Mouse (Mus musculus) E14TG2a.4 (cell line): ENCODE results near the gene Ankrd13c.

Source experiments
- H3K27me3 ChIP-seq: 2 replicates; pipeline ENCODE4 v1.6.1; 2014; ENCODE audit warnings: low read length, control low read depth; ENCODE audit not compliant: insufficient read depth
- H3K36me3 ChIP-seq: 2 replicates; pipeline ENCODE4 v1.6.1; 2014; ENCODE audit warnings: low read length, control low read depth; ENCODE audit not compliant: insufficient read depth
- H3K4me1 ChIP-seq: replicated peaks from 2 replicates; pipeline ENCODE4 v1.6.1; 2014; ENCODE audit warnings: low read depth, low read length, control low read depth
- H3K4me3 ChIP-seq: replicated peaks from 2 replicates; pipeline ENCODE4 v1.5.1; 2014; ENCODE audit warnings: mild to moderate bottlenecking, low read length
- H3K9me3 ChIP-seq: 2 replicates; pipeline ENCODE4 v1.6.1; 2014; ENCODE audit warnings: low read length, control low read depth
- CTCF ChIP-seq: conservative IDR thresholded peaks from 2 replicates; pipeline ENCODE4 v1.5.1; 2014; ENCODE audit warnings: low read length
- NANOG ChIP-seq: IDR thresholded peaks from 2 replicates; pipeline ENCODE4 v1.6.1; 2014; ENCODE audit warnings: borderline replicate concordance, low read length, mixed read lengths
- POU5F1 ChIP-seq: IDR thresholded peaks from 2 replicates; pipeline ENCODE4 v1.6.1; 2014; ENCODE audit warnings: low read length, borderline replicate concordance

Gene Ankrd13c

GRCm38 (mm10) chr3:157946843-157947358 lies at the start of gene Ankrd13c:
TSS of gene Ankrd13c (plus strand) at chr3:157947239.
- Histone ChIP-seq H3K4me3 (peak within 1 kb of the TSS; percentile 96), H3K4me1 (peaks cover 35% of the 10 kb centered on the region), H3K27me3 (no peaks in the 10 kb centered on the region), H3K9me3 (no peaks in the 10 kb centered on the region), H3K36me3 (peaks cover 18% of the 10 kb centered on the region)
- no peak for TF ChIP-seq POU5F1
- TF ChIP-seq NANOG = no peak
- TF ChIP-seq CTCF = no peak

- TF ChIP-seq CTCF = no peak
- TF ChIP-seq NANOG = no peak
- H3K4me1 ChIP-seq = no peaks in the 10 kb centered on the region
- peaks cover 82% of the 10 kb centered on the region for H3K36me3 ChIP-seq
- no peaks in the 10 kb centered on the region for H3K27me3 ChIP-seq
- no peaks in the 10 kb centered on the region for H3K9me3 ChIP-seq
- no peak overlapping the region for H3K4me3 ChIP-seq
Measured at GRCm38 (mm10) chr3:157897645-157898044, 49.4 kb upstream of the Ankrd13c start.

- H3K9me3 ChIP-seq = no peaks in the 10 kb centered on the region
- H3K27me3 ChIP-seq = no peaks in the 10 kb centered on the region
- no peak overlapping the region for H3K4me3 ChIP-seq
- no peak for TF ChIP-seq NANOG
- peaks cover 90% of the 10 kb centered on the region for H3K36me3 ChIP-seq
- H3K4me1 ChIP-seq = peaks cover 6% of the 10 kb centered on the region
Measured at GRCm38 (mm10) chr3:157899986-157900385, 47.1 kb upstream of the Ankrd13c start.

DNA sequence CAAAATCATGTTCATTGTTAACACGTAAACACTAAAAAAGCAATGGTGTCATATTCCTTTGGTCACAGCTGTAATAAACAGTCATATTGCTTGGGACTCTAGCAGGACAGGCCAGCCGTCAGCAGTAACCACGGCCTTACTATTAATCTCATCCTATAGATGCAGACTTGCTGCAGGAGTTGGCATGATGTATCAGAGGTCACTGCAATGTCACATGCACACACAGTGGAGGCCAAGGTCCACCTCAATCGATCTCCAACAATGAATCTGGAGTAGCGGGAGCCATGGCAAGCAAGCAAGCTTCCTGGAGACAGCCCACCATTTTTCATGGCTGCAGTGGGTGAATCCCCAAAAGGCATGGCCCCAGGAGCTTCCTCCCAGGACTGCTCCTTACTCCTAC lies 45.3 kb upstream of the Ankrd13c start:
- Histone ChIP-seq H3K36me3 (peaks cover 90% of the 10 kb centered on the region), H3K27me3 (no peaks in the 10 kb centered on the region), H3K4me1 (peaks cover 6% of the 10 kb centered on the region), H3K4me3 (no peak overlapping the region), H3K9me3 (no peaks in the 10 kb centered on the region)
- TF ChIP-seq NANOG (no peak), POU5F1 (no peak), CTCF (no peak)

GRCm38 (mm10) chr3:157908166-157908565 lies 38.9 kb upstream of the Ankrd13c start:
- TF ChIP-seq NANOG = no peak
- TF ChIP-seq CTCF = no peak
- TF ChIP-seq POU5F1 = no peak
- no peak overlapping the region for H3K4me3 ChIP-seq
- peaks cover 3% of the 10 kb centered on the region for H3K4me1 ChIP-seq
- H3K36me3 ChIP-seq = peaks cover 90% of the 10 kb centered on the region
- H3K27me3 ChIP-seq = no peaks in the 10 kb centered on the region
- H3K9me3 ChIP-seq = no peaks in the 10 kb centered on the region

DNA sequence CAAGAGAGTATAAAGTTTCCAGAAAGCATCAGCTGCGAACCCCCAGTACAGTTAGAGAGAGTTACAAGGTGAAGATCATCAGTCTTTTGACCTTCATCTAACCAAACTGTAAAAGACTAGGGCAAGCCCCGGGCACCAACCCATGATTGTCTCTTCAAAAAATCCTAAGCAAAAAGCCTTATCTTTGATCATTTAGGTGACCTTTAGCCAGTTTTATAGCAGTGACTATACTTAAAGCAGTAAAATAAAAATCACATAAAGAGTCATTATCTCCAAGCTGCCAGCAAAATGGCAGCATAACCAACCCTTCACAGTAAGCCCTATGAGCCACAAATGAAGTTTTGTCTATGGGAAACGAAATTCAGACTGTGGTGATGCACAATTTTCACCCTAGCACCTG lies 36.8 kb upstream of the Ankrd13c start:
- Histone ChIP-seq H3K27me3 (no peaks in the 10 kb centered on the region), H3K4me1 (no peaks in the 10 kb centered on the region), H3K36me3 (peaks cover 78% of the 10 kb centered on the region), H3K9me3 (no peaks in the 10 kb centered on the region), H3K4me3 (no peak overlapping the region)
- TF ChIP-seq CTCF (no peak), POU5F1 (no peak), NANOG (no peak)

GRCm38 (mm10) chr3:157912155-157912554 lies 34.9 kb upstream of the Ankrd13c start:
- Histone ChIP-seq H3K27me3 (no peaks in the 10 kb centered on the region), H3K36me3 (peaks cover 74% of the 10 kb centered on the region), H3K9me3 (no peaks in the 10 kb centered on the region), H3K4me3 (no peak overlapping the region), H3K4me1 (no peaks in the 10 kb centered on the region)
- TF ChIP-seq NANOG (no peak), CTCF (no peak), POU5F1 (no peak)

DNA sequence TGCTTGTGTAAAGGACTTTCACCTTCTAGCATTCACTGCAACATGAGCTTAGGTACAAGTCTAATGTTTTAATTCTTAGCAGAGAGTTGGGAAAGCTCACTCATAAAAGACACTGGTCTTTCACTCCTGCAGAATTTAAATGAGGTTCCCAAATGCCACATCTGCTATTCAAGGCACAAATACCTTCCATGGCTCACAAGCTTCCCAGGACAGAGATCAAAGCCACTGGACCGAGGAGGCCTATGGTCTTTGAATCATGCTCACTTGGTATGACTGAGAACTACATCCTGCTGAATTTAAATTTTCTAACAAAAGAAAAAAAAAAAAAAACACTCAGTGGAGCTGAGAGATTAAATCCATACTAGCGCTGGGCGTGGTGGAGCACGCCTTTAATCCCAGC lies 30.7 kb upstream of the Ankrd13c start:
- Histone ChIP-seq H3K4me3 (no peak overlapping the region), H3K4me1 (peaks cover 18% of the 10 kb centered on the region), H3K27me3 (no peaks in the 10 kb centered on the region), H3K9me3 (no peaks in the 10 kb centered on the region), H3K36me3 (peaks cover 77% of the 10 kb centered on the region)
- no peak for TF ChIP-seq NANOG
- no peak for TF ChIP-seq CTCF
- no peak for TF ChIP-seq POU5F1

DNA sequence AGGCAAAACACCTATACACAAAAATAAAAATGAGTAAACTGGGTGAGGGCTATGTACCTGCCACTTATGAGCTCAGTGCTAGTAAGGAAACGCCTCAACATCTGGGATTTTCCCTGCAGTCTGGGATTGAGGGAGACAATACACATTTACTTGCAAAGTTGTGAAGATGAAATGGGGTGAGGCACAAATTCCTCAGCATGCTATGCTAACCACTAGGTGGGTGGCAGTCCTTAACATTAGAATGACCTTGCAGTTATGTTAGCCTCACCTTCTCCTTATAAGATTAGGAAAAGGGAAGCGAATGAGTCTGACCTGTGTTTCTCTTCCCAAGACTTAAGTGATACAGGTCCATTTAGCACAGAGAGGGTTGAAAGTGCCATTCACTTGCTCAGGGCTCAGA lies 25.7 kb upstream of the Ankrd13c start:
- Histone ChIP-seq H3K36me3 (peaks cover 46% of the 10 kb centered on the region), H3K9me3 (no peaks in the 10 kb centered on the region)

More for the DNA sequence above, 25.7 kb upstream of the Ankrd13c start:
- no peak for TF ChIP-seq NANOG
- no peak for TF ChIP-seq POU5F1
- no peak for TF ChIP-seq CTCF
- Histone ChIP-seq H3K4me1 (peaks cover 57% of the 10 kb centered on the region), H3K4me3 (peak overlapping the region; percentile 35), H3K27me3 (no peaks in the 10 kb centered on the region)
